Mouse (Mus musculus): ENCODE results near the gene Tcirg1. TPM values are rescaled to one million over a fixed set of nuclear protein-coding genes. Genes with fewer than 3 reads are reported as not detected.

The Tcirg1 gene
- total RNA-seq, 1 experiment, result 55.2 TPM

GRCm38 (mm10) chr19:3899618-3900017 lies 7.3 kb downstream of the Tcirg1 start:
- H3K4me1 ChIP-seq (ENCODE audit: control insufficient read depth in 2 of 2, insufficient read depth in 2 of 2, low read length in 2 of 2, poor library complexity in 1 of 2), result peaks cover 3 to 11% of the 10 kb centered on the region in 2 experiments; a peak in 2 of 4 replicates
- peaks cover 10% of the 10 kb centered on the region; the same call in 1 of the 2 replicates for H3K36me3 ChIP-seq (ENCODE audit: control insufficient read depth, insufficient read depth, low read length, poor library complexity, severe bottlenecking)
- H3K27ac ChIP-seq (ENCODE audit: insufficient read depth, low read depth, low read length, poor library complexity, severe bottlenecking), result no peak overlapping the region
- H3K9ac ChIP-seq (ENCODE audit: insufficient read depth, low read depth, low read length, poor library complexity, severe bottlenecking), result no peak overlapping the region
- in situ Hi-C loops (cut with MboI; ENCODE audit: low sequenced_read_pairs in 2 of 2, unreplicated experiment in 2 of 2), result no loop called here
- H3K9me3 ChIP-seq (ENCODE audit: control insufficient read depth, insufficient read depth, low read depth, low read length), result no peaks in the 10 kb centered on the region
- TF ChIP-seq HCFC1 (IDR thresholded peaks at IDR 0.05; ENCODE audit: borderline replicate concordance, insufficient read depth, low read length) (no peak), CHD2 (IDR thresholded peaks at IDR 0.05; ENCODE audit: low read depth, low read length) (no peak), ZNF384 (IDR thresholded peaks at IDR 0.05; ENCODE audit: low read depth, low read length) (no peak)
- no peak overlapping the region for H3K4me3 ChIP-seq (ENCODE audit: insufficient read depth in 1 of 2, low read depth in 1 of 2, low read length in 2 of 2, poor library complexity in 1 of 2, severe bottlenecking in 1 of 2)
- no peak for DNase-seq (ENCODE audit: low read depth, low spot score)

- no peak for DNase-seq (ENCODE audit: low read depth, low spot score)
- no peak for TF ChIP-seq CHD2 (IDR thresholded peaks at IDR 0.05; ENCODE audit: low read depth, low read length)
- no peak for TF ChIP-seq HCFC1 (IDR thresholded peaks at IDR 0.05; ENCODE audit: borderline replicate concordance, insufficient read depth, low read length)
- TF ChIP-seq MAFK (IDR thresholded peaks at IDR 0.05; ENCODE audit: insufficient read depth, low read depth, low read length), result no peak
- no peak for TF ChIP-seq ZNF384 (IDR thresholded peaks at IDR 0.05; ENCODE audit: low read depth, low read length)
- TF ChIP-seq ZC3H11A (IDR thresholded peaks at IDR 0.05; ENCODE audit: borderline replicate concordance, low read depth, low read length), result no peak
- H3K4me3 ChIP-seq (ENCODE audit: insufficient read depth in 1 of 2, low read depth in 1 of 2, low read length in 2 of 2, poor library complexity in 1 of 2, severe bottlenecking in 1 of 2), result no peak overlapping the region
- no peaks in the 10 kb centered on the region for H3K9me3 ChIP-seq (ENCODE audit: control insufficient read depth, insufficient read depth, low read depth, low read length)
- no peak overlapping the region for H3K27ac ChIP-seq (ENCODE audit: insufficient read depth, low read depth, low read length, poor library complexity, severe bottlenecking)
- in situ Hi-C loops (cut with MboI; ENCODE audit: low sequenced_read_pairs in 2 of 2, unreplicated experiment in 2 of 2), result no loop called here
- H3K36me3 ChIP-seq (ENCODE audit: control insufficient read depth, insufficient read depth, low read length, poor library complexity, severe bottlenecking), result peaks cover 14% of the 10 kb centered on the region; the same call in 1 of the 2 replicates
- no peak overlapping the region for H3K9ac ChIP-seq (ENCODE audit: insufficient read depth, low read depth, low read length, poor library complexity, severe bottlenecking)
- peaks cover 3 to 10% of the 10 kb centered on the region in 2 experiments; a peak in 2 of 4 replicates for H3K4me1 ChIP-seq (ENCODE audit: control insufficient read depth in 2 of 2, insufficient read depth in 2 of 2, low read length in 2 of 2, poor library complexity in 1 of 2)
Observed at GRCm38 (mm10) chr19:3898952-3899351, 8.0 kb downstream of the Tcirg1 start.

- Histone ChIP-seq H3K4me3 (ENCODE audit: insufficient read depth in 1 of 2, low read depth in 1 of 2, low read length in 2 of 2, poor library complexity in 1 of 2, severe bottlenecking in 1 of 2) (no peak overlapping the region), H3K36me3 (ENCODE audit: control insufficient read depth, insufficient read depth, low read length, poor library complexity, severe bottlenecking) (peaks cover 28% of the 10 kb centered on the region), H3K9me3 (ENCODE audit: control insufficient read depth, insufficient read depth, low read depth, low read length) (no peaks in the 10 kb centered on the region), H3K9ac (ENCODE audit: insufficient read depth, low read depth, low read length, poor library complexity, severe bottlenecking) (no peak overlapping the region), H3K27ac (ENCODE audit: insufficient read depth, low read depth, low read length, poor library complexity, severe bottlenecking) (no peak overlapping the region), H3K4me1 (ENCODE audit: control insufficient read depth in 2 of 2, insufficient read depth in 2 of 2, low read length in 2 of 2, poor library complexity in 1 of 2) (peaks cover under 1 to 2% of the 10 kb centered on the region in 2 experiments; a peak in 1 of 4 replicates)
- in situ Hi-C loops (cut with MboI; ENCODE audit: low sequenced_read_pairs in 2 of 2, unreplicated experiment in 2 of 2), result no loop called here
- DNase-seq (ENCODE audit: low read depth, low spot score), result no peak
- no peak for TF ChIP-seq HCFC1 (IDR thresholded peaks at IDR 0.05; ENCODE audit: borderline replicate concordance, insufficient read depth, low read length)
- no peak for TF ChIP-seq ZC3H11A (IDR thresholded peaks at IDR 0.05; ENCODE audit: borderline replicate concordance, low read depth, low read length)
- no peak for TF ChIP-seq ZNF384 (IDR thresholded peaks at IDR 0.05; ENCODE audit: low read depth, low read length)
- TF ChIP-seq MAFK (IDR thresholded peaks at IDR 0.05; ENCODE audit: insufficient read depth, low read depth, low read length), result no peak
- no peak for TF ChIP-seq CHD2 (IDR thresholded peaks at IDR 0.05; ENCODE audit: low read depth, low read length)
Observed at GRCm38 (mm10) chr19:3897557-3897956, 9.4 kb downstream of the Tcirg1 start.

GRCm38 (mm10) chr19:3896208-3896607 lies 10.7 kb downstream of the Tcirg1 start:
- H3K27ac ChIP-seq (ENCODE audit: insufficient read depth, low read depth, low read length, poor library complexity, severe bottlenecking), result no peak overlapping the region
- H3K36me3 ChIP-seq (ENCODE audit: control insufficient read depth, insufficient read depth, low read length, poor library complexity, severe bottlenecking), result peaks cover 35% of the 10 kb centered on the region
- no peak overlapping the region for H3K9ac ChIP-seq (ENCODE audit: insufficient read depth, low read depth, low read length, poor library complexity, severe bottlenecking)
- no peak for DNase-seq (ENCODE audit: low read depth, low spot score)
- TF ChIP-seq CHD2 (IDR thresholded peaks at IDR 0.05; ENCODE audit: low read depth, low read length) (no peak), HCFC1 (IDR thresholded peaks at IDR 0.05; ENCODE audit: borderline replicate concordance, insufficient read depth, low read length) (no peak), ZNF384 (IDR thresholded peaks at IDR 0.05; ENCODE audit: low read depth, low read length) (no peak), MAFK (IDR thresholded peaks at IDR 0.05; ENCODE audit: insufficient read depth, low read depth, low read length) (no peak), ZC3H11A (IDR thresholded peaks at IDR 0.05; ENCODE audit: borderline replicate concordance, low read depth, low read length) (no peak)
- peaks cover 0 to 2% of the 10 kb centered on the region in 2 experiments; a peak in 1 of 4 replicates for H3K4me1 ChIP-seq (ENCODE audit: control insufficient read depth in 2 of 2, insufficient read depth in 2 of 2, low read length in 2 of 2, poor library complexity in 1 of 2)
- in situ Hi-C loops (cut with MboI; ENCODE audit: low sequenced_read_pairs in 2 of 2, unreplicated experiment in 2 of 2), result no loop called here
- no peak overlapping the region for H3K4me3 ChIP-seq (ENCODE audit: insufficient read depth in 1 of 2, low read depth in 1 of 2, low read length in 2 of 2, poor library complexity in 1 of 2, severe bottlenecking in 1 of 2)
- H3K9me3 ChIP-seq (ENCODE audit: control insufficient read depth, insufficient read depth, low read depth, low read length), result no peaks in the 10 kb centered on the region

GRCm38 (mm10) chr19:3895171-3895631 lies 11.7 kb downstream of the Tcirg1 start:
- no peak overlapping the region for H3K9ac ChIP-seq (ENCODE audit: insufficient read depth, low read depth, low read length, poor library complexity, severe bottlenecking)
- H3K4me3 ChIP-seq (ENCODE audit: insufficient read depth in 1 of 2, low read depth in 1 of 2, low read length in 2 of 2, poor library complexity in 1 of 2, severe bottlenecking in 1 of 2), result no peak overlapping the region
- H3K9me3 ChIP-seq (ENCODE audit: control insufficient read depth, insufficient read depth, low read depth, low read length), result no peaks in the 10 kb centered on the region
- H3K36me3 ChIP-seq (ENCODE audit: control insufficient read depth, insufficient read depth, low read length, poor library complexity, severe bottlenecking), result peaks cover 45% of the 10 kb centered on the region
- DNase-seq (ENCODE audit: low read depth, low spot score), result no peak
- in situ Hi-C loops (cut with MboI; ENCODE audit: low sequenced_read_pairs in 2 of 2, unreplicated experiment in 2 of 2), result no loop called here
- peaks cover 0 to 2% of the 10 kb centered on the region in 2 experiments; a peak in 1 of 4 replicates for H3K4me1 ChIP-seq (ENCODE audit: control insufficient read depth in 2 of 2, insufficient read depth in 2 of 2, low read length in 2 of 2, poor library complexity in 1 of 2)
- no peak overlapping the region for H3K27ac ChIP-seq (ENCODE audit: insufficient read depth, low read depth, low read length, poor library complexity, severe bottlenecking)
- TF ChIP-seq ZNF384 (IDR thresholded peaks at IDR 0.05; ENCODE audit: low read depth, low read length) (no peak), MAFK (IDR thresholded peaks at IDR 0.05; ENCODE audit: insufficient read depth, low read depth, low read length) (no peak), HCFC1 (IDR thresholded peaks at IDR 0.05; ENCODE audit: borderline replicate concordance, insufficient read depth, low read length) (no peak), CHD2 (IDR thresholded peaks at IDR 0.05; ENCODE audit: low read depth, low read length) (no peak)
